Mouse (Mus musculus) neural tube, embryonic 11.5 days (tissue): Measurements from ENCODE around the gene Zfp362. TPM values are rescaled to one million over a fixed set of nuclear protein-coding genes. Genes with fewer than 3 reads are reported as not detected.
A peak's percentile ranks its signal among the peaks of the same experiment; 100 is the strongest.

Experiments used
- ATAC-seq: fragments of 200-750 bp; cut with Nextera tagmentation; 2 replicates; pipeline ENCODE4 v1.8.0; 2017; ENCODE audit warnings: moderate number of reproducible peaks, mild to moderate bottlenecking, moderate TSS enrichment, moderate library complexity; ENCODE audit not compliant: insufficient read depth, low FRiP score, low TSS enrichment
- DNase-seq: peaks from one replicate; pipeline ENCODE4 v3.0.0-alpha.2; 2015; ENCODE audit warnings: low spot score
- H3K27ac ChIP-seq: fragments of 300-500 bp; sonication (generic); 2 replicates; pipeline ENCODE4 v1.5.1; 2014; ENCODE audit warnings: low read depth, mild to moderate bottlenecking, low read length
- H3K27me3 ChIP-seq: fragments of 300-500 bp; sonication (generic); 2 replicates; pipeline ENCODE4 v1.6.1; 2014; ENCODE audit warnings: mild to moderate bottlenecking, low read length, mixed read lengths; ENCODE audit not compliant: control insufficient read depth, insufficient read depth
- H3K36me3 ChIP-seq: fragments of 300-500 bp; sonication (generic); 2 replicates; pipeline ENCODE4 v1.6.1; 2014; ENCODE audit warnings: mild to moderate bottlenecking, low read length, moderate library complexity, mixed read lengths; ENCODE audit not compliant: control insufficient read depth, insufficient read depth
- H3K4me1 ChIP-seq: fragments of 300-500 bp; sonication (generic); 2 replicates; pipeline ENCODE4 v1.6.1; 2014; ENCODE audit warnings: low read length, mixed read lengths; ENCODE audit not compliant: control insufficient read depth, insufficient read depth
- H3K4me2 ChIP-seq: fragments of 300-500 bp; sonication (generic); 2 replicates; pipeline ENCODE4 v1.6.1; 2014; ENCODE audit warnings: low read depth, mild to moderate bottlenecking, moderate library complexity
- H3K4me3 ChIP-seq: fragments of 300-500 bp; sonication (generic); 2 replicates; pipeline ENCODE4 v1.5.1; 2014; ENCODE audit warnings: low read depth, low read length
- H3K9ac ChIP-seq: fragments of 300-500 bp; sonication (generic); 2 replicates; pipeline ENCODE4 v1.6.1; 2014; ENCODE audit warnings: mild to moderate bottlenecking, low read length
- H3K9me3 ChIP-seq: fragments of 300-500 bp; sonication (generic); 2 replicates; pipeline ENCODE4 v1.6.1; 2016; ENCODE audit warnings: low read length; ENCODE audit not compliant: control insufficient read depth
- WGBS: fragments of 180-500 bp; shearing (Covaris S2); extraction: QIAGEN DNeasy Blood & Tissue Kit; methylation state at CpG from one replicate; pipeline ENCODE4 v1.1.7; 2014; 5-methylcytosine and 5-hydroxymethylcytosine counted together
- polyA plus RNA-seq: library from polyadenylated mRNA; unstranded; fragments of >200 nt; fragmentation: Nextera tagmentation; extraction: Ambion mirVana; gene quantifications from 2 replicates; pipeline ENCODE4 v1.2.1, GENCODE M21; 2014

The Zfp362 gene
- polyA plus RNA-seq, 1 experiment from 2014 or later = 46.6 TPM

GRCm38 (mm10) chr4:128743031-128743626 lies 62.7 kb downstream of the Zfp362 start:
- H3K9ac ChIP-seq = no peak overlapping the region
- peaks cover 4% of the 10 kb centered on the region; the same call in 1 of the 2 replicates for H3K4me1 ChIP-seq
- no peak overlapping the region for H3K27ac ChIP-seq
- ATAC-seq (no peak), DNase-seq (no peak)
- H3K36me3 ChIP-seq = peaks cover 28% of the 10 kb centered on the region
- H3K9me3 ChIP-seq = no peaks in the 10 kb centered on the region
- H3K4me2 ChIP-seq = no peak overlapping the region
- 86% methylated on average over 12 of the region's 12 CpGs for WGBS
- H3K4me3 ChIP-seq = no peak overlapping the region
- H3K27me3 ChIP-seq = no peaks in the 10 kb centered on the region

GRCm38 (mm10) chr4:128742379-128742970 lies 63.4 kb downstream of the Zfp362 start:
- H3K36me3 ChIP-seq = peaks cover 28% of the 10 kb centered on the region
- H3K27ac ChIP-seq = no peak overlapping the region
- H3K9ac ChIP-seq = no peak overlapping the region
- DNase-seq (no peak), ATAC-seq (no peak)
- H3K27me3 ChIP-seq = no peaks in the 10 kb centered on the region
- H3K4me2 ChIP-seq = no peak overlapping the region
- no peaks in the 10 kb centered on the region for H3K9me3 ChIP-seq
- peaks cover 9% of the 10 kb centered on the region for H3K4me1 ChIP-seq
- H3K4me3 ChIP-seq = no peak overlapping the region
- WGBS = 65% methylated on average over 10 of the region's 10 CpGs

GRCm38 (mm10) chr4:128741906-128742305 lies 63.9 kb downstream of the Zfp362 start:
- H3K4me3 ChIP-seq = no peak overlapping the region
- H3K4me1 ChIP-seq = peaks cover 15% of the 10 kb centered on the region
- H3K36me3 ChIP-seq = peaks cover 22% of the 10 kb centered on the region
- ATAC-seq (no peak), DNase-seq (no peak)
- H3K4me2 ChIP-seq = no peak overlapping the region
- H3K27me3 ChIP-seq = no peaks in the 10 kb centered on the region
- H3K9me3 ChIP-seq = no peaks in the 10 kb centered on the region
- WGBS = 55% methylated on average over 5 of the region's 5 CpGs
- H3K27ac ChIP-seq = no peak overlapping the region
- H3K9ac ChIP-seq = no peak overlapping the region

GRCm38 (mm10) chr4:128740878-128741277 lies 65.0 kb downstream of the Zfp362 start:
- Histone ChIP-seq H3K27ac (no peak overlapping the region), H3K9me3 (no peaks in the 10 kb centered on the region), H3K4me2 (no peak overlapping the region), H3K27me3 (no peaks in the 10 kb centered on the region), H3K4me3 (no peak overlapping the region), H3K9ac (no peak overlapping the region), H3K36me3 (peaks cover 12% of the 10 kb centered on the region), H3K4me1 (peaks cover 25% of the 10 kb centered on the region)
- ATAC-seq = no peak
- WGBS = 76% methylated on average over 1 of the region's 1 CpGs
- no peak for DNase-seq

- no peak for DNase-seq
- Histone ChIP-seq H3K9me3 (no peaks in the 10 kb centered on the region), H3K9ac (peak overlapping the region; percentile 32), H3K27me3 (no peaks in the 10 kb centered on the region), H3K4me3 (no peak overlapping the region), H3K4me2 (0 out of 2 replicates have a peak overlapping the region, but pooled peaks have one; percentile 7), H3K36me3 (0 out of 2 replicates have a peak, but pooled peaks cover 2% of the 10 kb centered on the region), H3K27ac (0 out of 2 replicates have a peak overlapping the region, but pooled peaks have one; percentile 34), H3K4me1 (peaks cover 52% of the 10 kb centered on the region)
- no peak for ATAC-seq
- 82% methylated on average over 14 of the region's 14 CpGs for WGBS
These were observed 67.8 kb downstream of the Zfp362 start for GRCm38 (mm10) chr4:128737825-128738610.

GRCm38 (mm10) chr4:128737137-128737589 lies 68.7 kb downstream of the Zfp362 start:
- no peaks in the 10 kb centered on the region for H3K9me3 ChIP-seq
- no peaks in the 10 kb centered on the region for H3K27me3 ChIP-seq
- DNase-seq (peak; percentile 71), ATAC-seq (peak; percentile 70)
- no peak overlapping the region for H3K4me3 ChIP-seq
- peak overlapping the region; percentile 82 for H3K27ac ChIP-seq
- peak overlapping the region; percentile 24; the same call in 1 of the 2 replicates for H3K4me2 ChIP-seq
- H3K4me1 ChIP-seq = peaks cover 56% of the 10 kb centered on the region
- 21% methylated on average over 6 of the region's 6 CpGs for WGBS
- 0 out of 2 replicates have a peak, but pooled peaks cover 2% of the 10 kb centered on the region for H3K36me3 ChIP-seq
- peak overlapping the region; percentile 39 for H3K9ac ChIP-seq

- Histone ChIP-seq H3K36me3 (0 out of 2 replicates have a peak, but pooled peaks cover 2% of the 10 kb centered on the region), H3K27ac (peak overlapping the region; percentile 5; the same call in 1 of the 2 replicates), H3K4me3 (no peak overlapping the region), H3K9me3 (no peaks in the 10 kb centered on the region), H3K4me1 (peaks cover 65% of the 10 kb centered on the region), H3K27me3 (no peaks in the 10 kb centered on the region), H3K9ac (no peak overlapping the region; the same call in 1 of the 2 replicates), H3K4me2 (no peak overlapping the region)
- WGBS = 86% methylated on average over 18 of the region's 18 CpGs
- DNase-seq (no peak), ATAC-seq (no peak)
These were observed 70.8 kb downstream of the Zfp362 start for GRCm38 (mm10) chr4:128734721-128735671.

- WGBS = 49% methylated on average over 5 of the region's 5 CpGs
- ATAC-seq = no peak
These were observed 71.6 kb downstream of the Zfp362 start for GRCm38 (mm10) chr4:128734217-128734616.

More at GRCm38 (mm10) chr4:128734217-128734616, 71.6 kb downstream of the Zfp362 start:
- peaks cover 72% of the 10 kb centered on the region for H3K4me1 ChIP-seq
- no peak for DNase-seq
- H3K36me3 ChIP-seq = 0 out of 2 replicates have a peak, but pooled peaks cover 2% of the 10 kb centered on the region
- peak overlapping the region; percentile 26 for H3K9ac ChIP-seq
- H3K27me3 ChIP-seq = no peaks in the 10 kb centered on the region
- H3K9me3 ChIP-seq = no peaks in the 10 kb centered on the region
- no peak overlapping the region for H3K4me2 ChIP-seq
- no peak overlapping the region for H3K4me3 ChIP-seq
- H3K27ac ChIP-seq = peak overlapping the region; percentile 34; the same call in 1 of the 2 replicates
